Comparison of ENCODE assay signal across 14 mouse cellular contexts in the genomic region with DNA sequence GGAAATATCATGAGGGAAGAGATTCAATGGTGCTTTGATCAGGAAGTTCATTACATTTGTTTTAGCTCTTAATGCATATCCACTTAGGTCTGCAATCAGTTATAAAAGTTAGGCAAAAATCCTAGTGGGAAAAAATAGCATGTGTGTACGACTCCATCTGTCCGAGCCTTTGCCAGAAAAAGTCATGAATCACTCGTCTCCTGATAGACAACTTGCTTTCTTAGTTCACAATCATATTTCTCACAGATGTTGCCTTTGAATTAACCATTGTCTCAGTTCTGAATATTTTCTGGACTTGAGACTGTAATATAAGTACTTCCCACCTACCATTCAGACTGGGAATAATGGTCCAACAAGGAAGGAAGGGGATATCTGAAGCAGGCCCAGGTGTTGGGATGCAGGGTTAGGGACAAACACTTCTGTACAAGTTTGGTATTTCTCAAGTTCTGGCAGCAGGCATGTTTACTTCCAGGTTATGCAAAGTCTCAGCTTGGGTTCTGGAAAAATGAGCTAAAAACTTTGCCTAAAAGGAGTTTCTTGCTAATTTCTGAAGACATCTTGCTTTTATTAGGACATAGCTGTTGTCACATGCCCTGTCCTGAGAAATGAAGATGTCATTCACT.
"Had no signal": no experiment of that assay in that cellular context is flagged by ENCODE, and none has a peak within 500 bp of the region (broad histone marks: within the 10 kb centered on the region; RNA-seq: fewer than 3 reads in every experiment).

No protein-coding gene starts in this region.

- DNase-seq: kidney, postnatal 10 days; kidney, postnatal 4 days; lung, postnatal 14 days; thymus, postnatal 4 days had no signal

- H3K9me3 ChIP-seq: limb, embryonic 13.5 days; liver, embryonic 12.5 days; lung, embryonic 15.5 days; megakaryocyte, embryonic 14.5 days; midbrain, embryonic 15.5 days; neural tube, embryonic 12.5 days had no signal

- H3K27me3 ChIP-seq: limb, embryonic 13.5 days; liver, embryonic 12.5 days; lung, embryonic 15.5 days; megakaryocyte, embryonic 14.5 days; midbrain, embryonic 15.5 days; neural tube, embryonic 12.5 days had no signal

- H3K27ac ChIP-seq: layer of hippocampus, adult 2 months; limb, embryonic 13.5 days; liver, embryonic 12.5 days; lung, embryonic 15.5 days; macrophage; midbrain, embryonic 15.5 days; neural tube, embryonic 12.5 days; stomach, postnatal 0 days had no signal

- H3K4me3 ChIP-seq: layer of hippocampus, adult 2 months; limb, embryonic 13.5 days; liver, embryonic 12.5 days; lung, embryonic 15.5 days; megakaryocyte, embryonic 14.5 days; midbrain, embryonic 15.5 days; neural tube, embryonic 12.5 days had no signal

- H3K4me1 ChIP-seq: limb, embryonic 13.5 days; lung, embryonic 15.5 days; midbrain, embryonic 15.5 days; neural tube, embryonic 12.5 days had no signal

- H3K4me2 ChIP-seq: limb, embryonic 13.5 days; liver, embryonic 12.5 days; lung, embryonic 15.5 days; midbrain, embryonic 11.5 days; midbrain, embryonic 15.5 days; neural tube, embryonic 12.5 days had no signal

- ATAC-seq: liver, embryonic 12.5 days; midbrain, embryonic 15.5 days had no signal

- H3K36me3 ChIP-seq: limb, embryonic 13.5 days; liver, embryonic 12.5 days; lung, embryonic 15.5 days; midbrain, embryonic 15.5 days; neural tube, embryonic 12.5 days had no signal

- H3K9ac ChIP-seq: limb, embryonic 13.5 days; liver, embryonic 12.5 days; lung, embryonic 15.5 days; midbrain, embryonic 15.5 days; neural tube, embryonic 12.5 days had no signal
